Mouse (Mus musculus): ENCODE data around the gene Cyp27b1.
A peak's percentile ranks its signal among the peaks of the same experiment; 100 is the strongest.
"Not testable (repeated sequence)": the region's sequence is repeated elsewhere in the genome, so short reads cannot be mapped to it uniquely, and the experiment has no call there.

Cyp27b1 gene

GRCm38 (mm10) chr10:127069281-127070189 is 21.5 kb downstream of the Cyp27b1 start:
- no peak for DNase-seq (ENCODE audit: low spot score)

DNA sequence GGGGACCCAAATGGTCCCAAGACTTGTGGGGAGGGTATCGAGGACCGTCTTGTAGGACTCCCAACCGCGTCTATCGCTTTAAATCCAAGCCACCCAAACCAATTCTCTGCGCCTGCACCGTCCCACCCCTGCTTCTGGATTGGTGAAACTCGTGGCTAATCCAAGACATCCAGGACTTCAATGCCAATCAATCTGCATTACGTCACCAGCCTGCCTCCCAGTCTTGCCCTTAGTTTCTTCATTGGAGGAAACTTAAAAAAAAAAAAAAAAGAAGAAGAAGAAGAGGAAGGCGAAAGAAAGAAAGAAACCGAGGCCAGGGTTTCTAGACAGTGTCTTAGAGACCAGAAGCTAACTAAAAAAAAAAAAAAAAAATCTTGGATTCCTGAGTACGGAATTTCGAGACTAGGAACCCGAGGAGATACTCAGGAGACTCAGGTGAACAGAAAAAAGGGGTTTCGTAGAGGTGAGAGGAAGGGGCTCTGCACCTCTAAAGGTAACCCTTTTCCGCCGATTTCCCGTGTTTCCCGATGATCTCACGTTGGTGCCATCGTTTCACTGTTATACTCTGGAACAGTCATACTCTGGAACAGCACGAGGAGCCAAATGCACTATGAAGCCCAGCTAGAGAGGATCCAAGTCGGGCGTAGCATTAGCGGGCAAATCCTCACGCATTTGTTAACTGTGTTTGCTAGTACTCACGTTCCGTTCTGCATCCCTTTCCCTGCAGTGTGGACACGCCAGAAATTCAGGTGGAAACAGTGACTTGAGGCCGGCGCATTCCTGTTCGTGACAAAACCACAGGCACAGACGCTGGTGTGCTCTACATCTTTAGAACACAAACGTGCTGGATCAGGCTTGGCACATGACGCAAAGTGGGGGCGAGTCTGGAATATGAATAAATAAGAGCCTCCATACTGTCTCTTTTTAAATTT is 22.4 kb downstream of the Cyp27b1 start, which contains the start of gene Tspan31:
Tspan31 (minus strand) TSS at position 75 of the 932 bp plus-strand sequence.
- peak; percentile 91 for DNase-seq (ENCODE audit: low spot score)

GRCm38 (mm10) chr10:127071203-127071602 is 23.2 kb downstream of the Cyp27b1 start:
- no peak for DNase-seq (ENCODE audit: low spot score)

GRCm38 (mm10) chr10:127072270-127072669 is 24.2 kb downstream of the Cyp27b1 start:
- DNase-seq (ENCODE audit: low spot score) = not testable (repeated sequence)

- not testable (repeated sequence) for DNase-seq (ENCODE audit: low spot score)
These were observed 24.9 kb downstream of the Cyp27b1 start for GRCm38 (mm10) chr10:127072969-127073368.

- no peak for DNase-seq (ENCODE audit: low spot score)
These were observed 25.9 kb downstream of the Cyp27b1 start for GRCm38 (mm10) chr10:127073981-127074380.

GRCm38 (mm10) chr10:127075080-127075479 is 27.0 kb downstream of the Cyp27b1 start, which contains the start of gene Agap2:
TSS of gene Agap2 (plus strand) at chr10:127075284.
- DNase-seq (ENCODE audit: low spot score) = no peak

DNA sequence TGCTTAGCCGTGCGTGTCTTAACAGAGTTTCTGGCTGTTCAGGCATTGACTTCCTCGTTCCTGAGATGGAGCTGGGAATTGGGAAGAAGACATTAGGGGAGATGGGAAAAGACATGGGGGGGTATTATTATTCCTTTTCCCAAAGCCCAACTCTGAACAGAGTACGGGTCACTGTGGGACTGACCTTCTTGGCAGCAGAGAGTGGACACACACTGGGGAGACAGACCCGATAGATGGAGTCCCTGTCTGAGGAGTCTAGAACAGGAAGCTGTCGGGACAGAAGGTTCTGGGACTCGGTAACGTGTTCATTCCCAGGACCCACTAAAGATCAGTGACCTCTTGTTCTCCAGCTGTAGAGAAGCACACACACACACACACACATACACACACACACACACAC is 27.6 kb downstream of the Cyp27b1 start:
- DNase-seq (ENCODE audit: low spot score) = no peak

DNA sequence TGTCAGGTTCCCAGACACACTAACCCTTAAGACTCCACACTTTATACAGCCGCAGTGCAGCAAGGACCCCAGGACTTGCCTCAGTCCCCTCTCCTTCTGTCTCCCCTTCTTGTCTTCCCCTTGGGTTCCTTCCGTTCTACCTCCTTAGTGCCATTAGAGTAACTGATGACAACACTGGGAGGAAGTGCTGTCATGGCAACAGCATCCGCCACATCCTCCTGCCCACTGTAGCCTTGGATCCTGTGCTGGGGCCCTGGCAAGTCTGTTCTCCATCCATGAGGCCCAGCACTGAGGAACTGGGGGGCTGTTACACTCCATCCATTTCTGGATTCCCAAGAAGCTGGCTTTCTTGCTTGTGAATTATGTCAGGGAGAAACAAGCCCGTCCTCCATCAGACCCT is 28.0 kb downstream of the Cyp27b1 start:
- no peak for DNase-seq (ENCODE audit: low spot score)

DNA sequence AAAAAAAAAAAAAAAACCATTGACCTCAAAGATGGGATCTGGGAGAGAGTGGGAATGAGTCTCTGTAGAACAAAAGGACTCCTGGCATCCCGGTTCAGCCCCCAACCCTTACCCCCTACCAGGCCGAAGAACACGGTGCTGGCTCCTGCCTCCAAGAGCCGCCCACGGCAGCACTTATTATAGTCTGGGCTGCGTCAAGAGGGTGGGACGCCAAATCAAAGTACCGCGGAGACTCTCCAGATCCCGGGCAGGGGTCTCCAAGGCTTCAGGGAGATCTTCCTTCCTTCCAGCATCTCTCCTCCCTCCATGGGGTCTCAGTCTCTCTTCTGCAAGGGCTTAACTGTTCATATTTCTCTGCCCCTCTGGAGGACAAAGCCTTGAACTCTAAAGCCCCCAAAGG is 29.5 kb downstream of the Cyp27b1 start:
- DNase-seq (ENCODE audit: low spot score) = no peak

DNA sequence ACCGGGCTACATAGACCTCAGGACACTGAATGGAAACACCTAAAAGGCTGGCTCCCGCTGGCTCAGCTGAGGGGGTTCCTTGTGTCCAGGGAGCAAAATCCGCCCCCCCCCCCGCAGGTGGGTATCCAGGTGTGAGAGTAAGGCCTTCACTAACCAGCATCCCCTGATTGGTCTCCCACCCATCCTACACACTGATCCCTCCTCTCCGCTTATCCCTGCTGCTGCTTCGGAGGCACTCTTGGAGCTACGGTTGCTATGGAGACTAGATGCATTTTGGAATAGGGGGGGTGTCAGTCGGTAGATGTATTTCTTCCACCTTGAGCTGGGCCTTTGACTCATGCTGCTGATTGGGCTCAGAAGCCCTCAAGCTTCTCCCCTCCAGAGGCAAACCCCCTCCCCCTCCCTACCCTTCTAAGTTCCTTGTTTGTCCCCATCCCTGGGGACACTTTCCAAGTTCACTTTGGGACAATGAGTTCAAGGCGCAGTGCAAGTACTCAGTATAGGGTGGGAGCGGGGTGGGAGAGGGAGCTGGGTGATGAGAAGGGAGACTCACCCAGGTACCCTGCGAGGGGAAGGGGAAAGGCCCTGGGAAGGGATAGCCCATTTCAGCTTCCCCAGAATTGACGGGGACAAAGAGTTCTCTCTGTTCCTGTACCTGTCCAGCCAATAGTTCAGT is 30.1 kb downstream of the Cyp27b1 start:
- no peak for DNase-seq (ENCODE audit: low spot score)

- DNase-seq (ENCODE audit: low spot score) = no peak
These were observed 30.9 kb downstream of the Cyp27b1 start for GRCm38 (mm10) chr10:127078677-127079575.

DNA sequence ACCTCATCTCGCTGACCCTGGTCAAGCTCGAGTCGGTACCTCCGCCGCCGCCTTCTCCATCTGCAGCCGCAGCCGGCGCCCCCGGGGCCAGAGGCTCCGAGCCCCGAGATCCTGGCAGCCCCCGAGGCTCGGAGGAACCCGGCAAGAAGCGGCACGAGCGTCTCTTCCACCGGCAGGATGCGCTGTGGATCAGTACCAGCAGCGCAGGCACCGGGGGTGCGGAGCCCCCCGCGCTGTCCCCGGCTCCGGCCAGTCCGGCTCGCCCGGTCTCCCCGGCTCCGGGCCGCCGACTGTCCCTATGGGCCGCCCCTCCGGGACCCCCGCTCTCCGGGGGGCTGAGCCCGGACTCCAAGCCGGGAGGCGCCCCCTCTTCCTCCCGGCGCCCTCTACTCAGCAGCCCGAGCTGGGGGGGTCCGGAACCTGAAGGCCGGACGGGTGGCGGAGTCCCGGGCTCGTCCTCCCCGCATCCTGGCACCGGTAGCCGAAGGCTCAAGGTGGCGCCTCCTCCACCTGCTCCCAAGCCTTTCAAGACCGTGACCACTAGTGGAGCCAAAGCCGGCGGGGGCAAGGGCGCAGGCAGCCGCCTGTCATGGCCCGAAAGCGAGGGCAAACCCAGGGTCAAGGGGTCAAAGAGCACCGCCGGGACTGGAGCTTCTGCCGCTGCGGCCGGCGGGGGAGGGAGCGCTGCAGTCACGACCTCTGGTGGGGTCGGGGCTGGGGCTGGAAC is 31.8 kb downstream of the Cyp27b1 start:
- no peak for DNase-seq (ENCODE audit: low spot score)

GRCm38 (mm10) chr10:127080901-127081780 is 33.1 kb downstream of the Cyp27b1 start:
- no peak for DNase-seq (ENCODE audit: low spot score)

DNA sequence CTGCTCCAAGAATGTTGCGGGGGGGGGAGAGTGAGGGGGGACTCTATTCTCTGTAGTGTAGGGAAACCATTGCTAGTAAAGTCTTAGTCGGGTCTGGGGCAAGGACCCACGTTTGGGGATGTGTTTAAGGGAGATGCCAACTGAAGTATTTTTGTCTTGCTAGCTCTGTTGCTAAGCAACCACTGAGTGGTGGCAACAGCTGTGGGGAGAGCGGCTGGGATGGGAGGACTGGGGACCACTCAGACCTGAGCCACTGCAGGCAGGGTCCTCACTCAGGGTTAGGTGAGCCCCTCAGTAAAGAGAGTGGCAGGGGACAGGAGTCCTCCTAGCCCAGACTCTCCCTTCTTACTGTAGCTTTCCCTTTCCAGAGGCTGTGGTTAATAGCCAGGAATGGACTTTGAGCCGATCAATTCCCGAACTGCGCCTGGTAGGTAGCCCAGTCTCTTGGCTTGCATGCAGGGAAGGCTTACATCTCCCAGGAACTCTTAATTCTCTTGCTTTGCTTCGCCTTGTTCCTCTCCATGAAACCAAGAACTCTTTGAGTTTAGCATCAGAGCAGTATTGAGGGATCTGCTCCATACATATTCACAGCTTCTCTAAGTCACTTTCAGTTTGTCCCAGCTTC is 34.1 kb downstream of the Cyp27b1 start:
- no peak for DNase-seq (ENCODE audit: low spot score)

GRCm38 (mm10) chr10:127083292-127083914 is 35.4 kb downstream of the Cyp27b1 start:
- no peak for DNase-seq (ENCODE audit: low spot score)

GRCm38 (mm10) chr10:127083915-127084306 is 35.9 kb downstream of the Cyp27b1 start:
- no peak for DNase-seq (ENCODE audit: low spot score)

- no peak for DNase-seq (ENCODE audit: low spot score)
These were observed 37.0 kb downstream of the Cyp27b1 start for GRCm38 (mm10) chr10:127085052-127085451.
